Mouse (Mus musculus) adipose tissue, adult 10 weeks (tissue): ENCODE measurements around the gene Gm5150. TPM values are rescaled to one million over a fixed set of nuclear protein-coding genes. Genes with fewer than 3 reads are reported as not detected.

ENCODE experiments used
- polyA plus RNA-seq: library from polyadenylated mRNA; stranded (reverse); fragments of 350-450 nt; fragmentation: Illumina TruSeq; extraction: RNeasy Lipid Tissue Mini Kit (QIAGEN cat#74804); gene quantifications from one replicate; pipeline ENCODE4 v1.2.3, GENCODE M21; 2014; ENCODE audit warnings: low read depth, low replicate concordance

The Gm5150 gene
- polyA plus RNA-seq: 0.48 TPM

GRCm38 (mm10) chr3:16006215-16006614, at the start of gene Gm5150:
Gm5150 (minus strand) TSS chr3:16006437.

Other genes starting within 250 kb of the Gm5150 start
- 0.98 TPM for gene Sirpb1c, start 157.9 kb downstream of the Gm5150 start, polyA plus RNA-seq